Mouse (Mus musculus) inflammation-experienced regulatory T-cells, adult 6 months (primary cell): ENCODE data around the gene Chuk. TPM values are rescaled to one million over a fixed set of nuclear protein-coding genes. Genes with fewer than 3 reads are reported as not detected.

ENCODE experiments used
- ATAC-seq: one replicate; pipeline ENCODE4 v1.8.0; 2017
- polyA plus RNA-seq, 3 experiments: library from polyadenylated mRNA; unstranded; fragments of 100-300 nt; shearing (Covaris generic); gene quantifications; one replicate each; pipeline ENCODE4 v1.2.1; 2017

Gene Chuk
- polyA plus RNA-seq, 3 experiments from 2014 or later, result 39.5 to 49.3 (median 40.2) TPM

DNA sequence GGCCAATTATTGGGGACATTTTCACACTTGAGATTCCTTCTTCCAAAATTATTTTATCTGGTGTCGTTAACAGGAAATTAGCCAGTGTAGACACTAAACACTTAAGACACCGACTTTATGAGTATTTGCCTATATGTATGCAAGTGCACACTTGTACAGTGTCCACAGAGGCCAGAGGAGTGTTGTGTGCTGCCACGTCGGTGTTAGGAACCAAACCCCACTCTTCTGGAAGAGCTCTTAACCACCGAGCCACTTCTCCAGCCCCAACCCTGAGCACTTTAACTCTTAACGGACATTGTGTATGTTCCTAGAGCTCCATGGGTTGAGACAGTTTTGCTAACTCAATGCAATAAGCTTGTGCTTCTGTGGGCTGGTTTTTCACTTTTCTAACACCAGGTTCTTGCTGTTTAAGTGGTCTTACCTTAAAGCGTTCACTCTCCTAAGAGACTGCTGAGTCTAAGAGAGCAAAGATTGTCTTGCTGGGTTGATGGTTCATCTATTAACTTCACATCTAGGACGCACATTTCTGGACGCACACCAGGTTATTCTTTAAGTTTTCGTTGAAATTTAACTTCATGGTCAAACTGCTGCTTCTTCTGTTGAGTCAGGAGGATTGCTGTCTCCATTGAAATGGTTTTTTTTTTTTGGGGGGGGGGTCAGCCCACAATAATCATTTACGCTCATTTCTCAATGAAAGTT lies 75.1 kb downstream of the Chuk start:
- no peak for ATAC-seq

DNA sequence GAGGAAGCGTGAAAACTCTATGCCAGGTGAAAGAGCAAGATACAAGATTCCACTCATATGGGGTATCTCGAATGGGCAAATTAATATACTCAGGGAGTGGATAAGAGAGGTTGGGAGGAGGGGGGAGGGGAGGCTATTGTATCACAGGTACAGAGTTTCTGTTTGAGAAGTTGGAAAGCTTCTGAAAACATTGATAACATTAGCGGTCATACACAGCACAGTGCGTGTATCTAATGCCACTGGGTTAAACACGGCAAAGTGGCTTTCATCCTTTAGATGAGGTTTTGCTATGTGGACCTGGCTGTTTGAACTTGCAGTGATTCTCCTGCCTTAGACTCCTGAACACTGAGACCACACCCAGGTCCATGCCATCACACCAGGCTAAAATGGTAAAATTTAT lies 77.3 kb downstream of the Chuk start:
- ATAC-seq, result no peak

DNA sequence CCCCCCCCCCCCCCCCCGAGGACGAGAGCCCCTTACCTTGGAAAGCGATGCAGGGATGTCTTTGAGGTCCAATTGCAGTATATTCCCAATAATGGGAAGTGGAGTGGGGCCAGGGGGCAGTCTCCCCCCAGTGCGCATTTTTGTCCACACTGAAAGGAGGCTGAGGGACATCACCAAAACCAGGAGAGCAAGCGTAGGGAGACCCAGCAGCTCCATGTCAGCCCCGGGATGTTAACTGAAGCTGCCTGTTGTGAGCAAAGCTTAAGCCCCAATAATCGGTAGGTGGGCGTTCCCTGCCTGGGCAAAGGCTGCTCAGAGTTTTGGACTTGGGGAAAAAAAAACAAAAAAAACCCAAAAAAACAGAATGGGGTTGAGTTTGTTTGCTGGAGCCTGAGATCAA lies 78.3 kb downstream of the Chuk start, which contains the start of gene Cyp2c23:
Gene Cyp2c23 (minus strand): TSS at position 237 of the 400 bp plus-strand sequence.
- no peak for ATAC-seq

DNA sequence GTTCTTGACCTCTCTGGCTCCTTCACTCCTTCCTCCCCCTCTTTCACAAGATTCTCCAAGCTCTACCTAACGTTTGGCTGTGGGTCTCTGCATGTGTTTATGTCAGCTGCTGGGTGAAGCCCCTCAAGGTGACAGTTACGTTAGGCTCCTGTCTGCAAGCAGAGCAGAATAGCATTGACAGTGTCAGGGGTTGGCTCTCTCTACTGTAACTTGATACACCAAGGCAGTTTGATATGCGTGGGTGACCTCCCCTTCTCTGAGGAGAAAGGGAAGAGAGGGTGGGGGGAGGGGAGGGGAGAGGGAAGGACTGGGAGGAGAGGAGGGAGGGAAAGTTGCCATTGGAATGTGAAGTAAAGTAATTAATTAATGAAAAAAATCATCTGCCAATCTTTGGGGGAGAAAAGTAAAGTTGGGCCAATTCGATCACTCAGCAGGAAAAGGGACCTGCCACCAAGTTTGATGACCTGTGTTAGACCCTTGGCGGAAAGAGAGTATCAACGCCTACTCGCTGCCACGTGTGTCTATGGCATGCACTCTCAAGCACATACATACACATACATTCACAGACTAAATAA lies 80.2 kb downstream of the Chuk start:
- ATAC-seq, result no peak

DNA sequence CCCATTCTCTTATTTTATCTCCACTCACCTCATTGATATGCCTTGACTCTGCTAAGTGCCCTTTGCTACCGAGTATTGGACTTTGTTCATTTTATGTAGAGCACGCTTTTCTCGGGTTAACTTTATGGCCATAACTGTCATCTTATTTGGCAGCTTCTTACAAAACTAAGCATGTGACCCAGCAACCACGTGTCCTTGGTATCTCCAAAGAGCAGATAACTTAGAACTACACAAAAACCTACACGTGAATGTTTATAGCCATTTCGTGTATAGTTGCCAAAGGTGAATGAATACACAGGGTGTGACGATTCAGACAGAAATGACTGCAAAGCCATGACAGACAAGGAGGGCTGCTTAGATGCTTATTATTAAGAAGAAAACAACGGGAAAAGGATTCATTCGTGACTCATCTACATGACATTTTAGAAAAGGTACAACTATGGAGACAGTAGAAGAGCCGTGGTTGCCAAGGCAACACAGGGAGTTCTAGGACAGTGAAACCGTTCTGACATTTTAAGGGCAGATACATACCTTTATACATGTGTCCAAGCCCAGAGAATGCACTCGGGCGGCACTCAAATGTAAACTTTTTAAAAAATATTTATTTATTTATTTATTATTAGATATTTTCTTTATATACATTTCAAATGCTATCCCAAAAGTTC lies 82.2 kb downstream of the Chuk start:
- no peak for ATAC-seq

Other genes starting within 250 kb of the Chuk start
- 1 to 10 TPM; 3.5 to 7.0 (median 6.7) TPM for gene Dnmbp, start 167.3 kb downstream of the Chuk start, polyA plus RNA-seq
- gene Cpn1, start 120.9 kb downstream of the Chuk start, polyA plus RNA-seq, result not detected
- gene Cyp2c23, start 78.3 kb downstream of the Chuk start, polyA plus RNA-seq, result not detected
- 1 to 10 TPM; 3.2 to 7.6 (median 3.3) TPM for gene Erlin1, start 37.7 kb downstream of the Chuk start, polyA plus RNA-seq
- gene Cwf19l1, start 28.4 kb upstream of the Chuk start, polyA plus RNA-seq, result 10 to 100 TPM; 23.2 to 37.0 (median 28.4) TPM
- 100 to 1,000 TPM; 122 to 144 (median 132) TPM for gene Bloc1s2, start 39.0 kb upstream of the Chuk start, polyA plus RNA-seq
- under 1 TPM in 1 of 3 experiments, not detected in 2; 0.10 TPM for gene Pkd2l1, start 85.0 kb upstream of the Chuk start, polyA plus RNA-seq
- not detected for gene Scd3, start 95.8 kb upstream of the Chuk start, polyA plus RNA-seq
- 10 to 100 TPM; 24.8 to 27.3 (median 25.3) TPM for gene Scd2, start 186.2 kb upstream of the Chuk start, polyA plus RNA-seq
- gene Scd4, start 225.6 kb upstream of the Chuk start, polyA plus RNA-seq, result under 1 TPM; 0.29 to 0.81 (median 0.55) TPM